Mouse (Mus musculus) skeletal muscle tissue, postnatal 0 days (tissue): ENCODE measurements around the gene Nlgn1. TPM values are rescaled to one million over a fixed set of nuclear protein-coding genes. Genes with fewer than 3 reads are reported as not detected.

ENCODE experiments used
- polyA plus RNA-seq: library from polyadenylated mRNA; unstranded; fragments of >200 nt; fragmentation: Nextera tagmentation; extraction: Ambion mirVana; gene quantifications from 2 replicates; pipeline ENCODE4 v1.2.1, GENCODE M21; 2015

Gene Nlgn1
- 0.14 and 0.18 TPM in 2 replicates for polyA plus RNA-seq

DNA sequence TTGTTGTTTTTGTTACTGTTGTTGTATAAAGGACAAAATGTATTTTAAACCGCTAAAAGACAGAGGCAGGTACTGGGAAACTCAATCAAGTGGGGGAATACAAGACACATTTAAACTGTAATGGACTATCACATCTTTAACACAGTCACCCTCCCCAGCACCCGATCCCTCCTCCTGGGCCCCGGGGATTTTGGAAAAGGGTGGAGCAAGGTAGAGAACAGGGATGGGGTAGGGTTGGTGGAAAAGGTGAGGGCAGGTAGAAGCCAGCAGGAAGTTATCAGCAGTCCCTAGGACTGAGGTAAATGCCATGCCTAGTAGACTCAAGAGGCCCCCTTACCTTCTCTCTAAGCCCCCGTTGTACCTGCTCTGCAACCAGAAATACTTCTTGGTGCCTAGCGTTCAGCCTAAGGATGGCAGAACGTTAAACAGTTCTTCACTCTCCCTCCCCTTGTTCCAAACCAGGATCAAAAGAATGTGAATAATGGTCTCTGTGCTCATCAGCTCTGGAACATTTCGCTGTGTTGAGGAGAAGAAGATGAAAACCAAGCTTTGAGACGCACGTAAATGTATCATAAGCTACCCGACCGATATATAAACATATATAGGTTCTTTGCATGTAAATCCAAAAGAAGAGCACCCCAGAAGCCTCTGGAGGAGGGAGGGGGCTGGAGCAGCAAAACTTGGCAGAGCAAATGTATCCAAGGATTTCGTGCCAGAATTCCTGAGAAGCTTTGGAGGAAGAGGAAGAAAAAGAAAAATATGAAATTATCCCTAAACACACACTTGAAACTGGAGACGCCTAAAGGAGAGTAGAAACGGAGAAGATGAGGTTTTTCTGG, at the start of gene Nlgn1:
Gene Nlgn1, minus strand, starts transcription at position 61 of the 839 bp plus-strand sequence.

